Comparison of ENCODE assay signal across 1 mouse cellular context in the genomic region with DNA sequence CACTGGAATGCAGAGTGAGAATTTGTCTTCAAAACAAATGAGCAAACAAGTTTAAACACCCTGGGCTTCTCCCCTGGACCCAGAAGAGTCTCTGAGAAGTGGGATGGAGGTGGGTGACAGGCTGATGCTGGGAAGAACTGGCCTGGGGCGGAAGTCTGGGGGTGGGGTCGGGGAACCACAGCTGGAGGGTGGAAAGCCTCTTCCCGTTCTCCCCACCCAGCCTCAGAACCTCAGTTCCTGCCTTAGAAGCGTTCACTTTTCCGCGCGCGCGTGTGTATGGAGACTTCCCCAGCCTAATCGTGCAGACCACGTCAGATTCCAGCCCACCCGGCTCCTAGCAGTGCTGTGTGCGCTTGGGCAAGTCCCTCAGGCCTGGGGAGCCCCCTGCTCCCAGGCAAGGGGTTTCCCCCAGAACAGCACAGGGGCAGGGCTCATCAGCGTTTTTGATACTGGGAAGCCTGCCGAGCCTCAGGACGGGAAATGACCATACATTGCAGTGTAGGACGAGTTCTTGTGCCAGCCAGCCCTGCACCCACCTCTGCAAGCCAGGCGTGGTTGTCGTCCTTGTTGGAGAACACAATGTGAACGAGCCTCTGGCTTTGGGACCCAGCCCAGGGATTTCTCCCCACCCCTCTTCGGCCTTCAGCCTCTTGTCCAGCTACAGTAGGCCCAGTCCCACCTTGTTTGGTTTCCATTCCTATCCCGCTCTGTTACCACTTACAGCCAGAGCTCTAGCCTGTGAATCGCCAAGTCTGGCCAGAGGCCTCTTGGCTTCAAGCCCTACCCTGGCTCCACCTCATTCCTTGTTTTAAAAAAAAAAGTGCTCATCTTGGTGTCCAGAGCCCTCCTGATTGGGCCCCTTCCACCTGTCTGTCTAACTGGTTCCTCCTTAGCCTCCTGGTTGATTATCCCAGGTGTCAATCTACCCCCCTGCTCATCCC.
A peak's percentile ranks its signal among the peaks of the same experiment; 100 is the strongest.
TF ChIP-seq lines count a peak whose summit lies in the region.

No protein-coding gene starts in this region.

TF ChIP-seq in CH12.LX, 34 proteins besides CTCF, POLR2A, EP300 and RAD21 (continued from another document):
- TF ChIP-seq MAZ (IDR thresholded peaks at IDR 0.05; ENCODE audit: low read depth, low read length) (0 out of 2 replicates have a peak, but pooled peaks have one; percentile 18), SMC3 (IDR thresholded peaks at IDR 0.05; ENCODE audit: low read depth, low read length) (no peak), MAX (IDR thresholded peaks at IDR 0.05; ENCODE audit: low read length) (0 out of 2 replicates have a peak, but pooled peaks have one; percentile 40), IRF4 (IDR thresholded peaks at IDR 0.05; ENCODE audit: low read depth, low read length) (peak; percentile 62), MEF2A (IDR thresholded peaks at IDR 0.05; ENCODE audit: borderline replicate concordance, low read depth, low read length) (no peak; the same call in 1 of the 2 replicates), SIN3A (IDR thresholded peaks at IDR 0.05; ENCODE audit: low read length) (peak; percentile 37; the same call in 1 of the 2 replicates), UBTF (IDR thresholded peaks at IDR 0.05; ENCODE audit: low read depth, low read length) (no peak), PAX5 (IDR thresholded peaks at IDR 0.05; ENCODE audit: low read length) (no peak), ZMIZ1 (IDR thresholded peaks at IDR 0.05; ENCODE audit: low read depth, low read length) (no peak), USF2 (conservative IDR thresholded peaks at IDR 0.05; ENCODE audit: low read depth, low read length) (no peak), MAFK (IDR thresholded peaks at IDR 0.05; ENCODE audit: insufficient replicate concordance, low read length) (peak; percentile 48; the same call in 1 of the 2 replicates), CHD1 (IDR thresholded peaks at IDR 0.05; ENCODE audit: low read depth, low read length) (peak; percentile 33; the same call in 1 of the 2 replicates)
TF ChIP-seq in CH12.LX: peak in this region for 14.
